Mouse (Mus musculus) CH12.LX (cell line): Measurements from ENCODE around the gene Ank3.

ENCODE experiments used
- CTCF ChIP-seq, 2 experiments: IDR thresholded peaks in 1 of 2; conservative IDR thresholded peaks in 1 of 2; 2 replicates each; pipeline ENCODE4 v1.5.1; 2011 to 2012; ENCODE audit warnings: low read depth in 2 of 2, low read length in 2 of 2, improper control_type of control experiment in 1 of 2, inconsistent platforms in 1 of 2, mild to moderate bottlenecking in 1 of 2, moderate library complexity in 1 of 2
- EP300 ChIP-seq: IDR thresholded peaks from 2 replicates; pipeline ENCODE4 v1.6.1; 2011; ENCODE audit warnings: low read length, improper control_type of control experiment
- JUND ChIP-seq: conservative IDR thresholded peaks from 2 replicates; pipeline ENCODE4 v1.6.1; 2011; ENCODE audit warnings: low read depth, low read length, improper control_type of control experiment
- MXI1 ChIP-seq: IDR thresholded peaks from 2 replicates; pipeline ENCODE4 v1.6.1; 2011; ENCODE audit warnings: mild to moderate bottlenecking, low read depth, low read length, improper control_type of control experiment
- POLR2A ChIP-seq: IDR thresholded peaks from 2 replicates; pipeline ENCODE4 v1.6.1; 2011; ENCODE audit warnings: low read depth, mild to moderate bottlenecking, improper control_type of control experiment, low read length
- POLR2AphosphoS2 ChIP-seq: IDR thresholded peaks from 2 replicates; pipeline ENCODE4 v1.6.1; 2011; ENCODE audit warnings: low read depth, low read length, improper control_type of control experiment
- ZC3H11A ChIP-seq: IDR thresholded peaks from 2 replicates; pipeline ENCODE4 v1.6.1; 2012; ENCODE audit warnings: low read depth, mild to moderate bottlenecking, inconsistent platforms, low read length, improper control_type of control experiment
- ZMIZ1 ChIP-seq: IDR thresholded peaks from 2 replicates; pipeline ENCODE4 v1.6.1; 2012; ENCODE audit warnings: low read depth, mild to moderate bottlenecking, inconsistent platforms, low read length, improper control_type of control experiment

DNA sequence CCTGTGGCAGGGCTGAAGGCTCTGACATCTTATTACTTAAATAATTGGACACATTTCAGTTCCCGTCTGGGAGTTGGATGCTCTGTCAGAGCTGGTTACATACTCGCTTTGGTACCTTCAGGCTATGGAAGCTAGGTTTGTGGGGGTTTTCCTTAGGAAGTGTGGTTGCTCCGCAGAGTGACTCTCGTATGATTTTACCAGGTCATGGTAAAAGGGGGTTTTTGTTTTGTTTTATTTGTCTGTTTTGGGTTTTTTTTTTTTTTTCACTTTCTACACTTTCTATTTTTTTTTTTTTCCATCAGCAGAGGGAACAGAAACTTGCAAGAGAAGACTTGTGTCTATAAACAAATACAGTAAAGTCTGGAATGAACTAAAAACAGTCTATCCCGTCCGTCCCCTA, 131.8 kb downstream of the Ank3 start:
- TF ChIP-seq POLR2A (no peak), POLR2AphosphoS2 (no peak), JUND (no peak; the same call in 1 of the 2 replicates), CTCF (conservative IDR thresholded peaks at IDR 0.05 in 1 of 2, IDR thresholded peaks at IDR 0.05 in 1 of 2; ENCODE audit: low read depth in 2 of 2, low read length in 2 of 2) (no peak), EP300 (peak; percentile 85), ZMIZ1 (no peak), ZC3H11A (no peak), MXI1 (no peak)
